19 mouse cellular contexts compared by ENCODE assay signal in the genomic region with DNA sequence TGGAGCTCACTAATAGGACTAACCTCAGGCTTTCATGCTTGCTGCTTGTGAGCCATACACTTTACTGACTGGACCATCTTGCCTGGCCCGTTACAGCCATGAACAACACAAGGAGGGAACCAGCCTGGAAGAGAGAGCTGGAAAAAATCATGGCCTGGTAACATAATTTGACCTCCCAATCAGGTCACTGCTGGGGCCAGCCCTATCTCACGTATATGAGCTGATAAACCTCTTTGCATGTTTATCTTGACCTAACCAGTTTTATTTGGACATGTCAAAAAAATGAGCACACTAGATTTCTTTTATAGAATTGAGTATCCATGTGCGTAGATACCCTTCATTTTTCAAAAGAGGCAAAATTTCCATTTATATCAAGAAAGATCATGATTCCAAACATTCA.
DNase-seq lines count a peak whose midpoint lies in the region; ATAC-seq and TF ChIP-seq lines count a peak whose summit lies in the region.
"Had no signal": no experiment of that assay in that cellular context is flagged by ENCODE, and none has a peak within 500 bp of the region (broad histone marks: within the 10 kb centered on the region; RNA-seq: fewer than 3 reads in every experiment).

No protein-coding gene starts in this region.

- H3K27ac ChIP-seq in midbrain, embryonic 12.5 days (replicated peaks): 0 out of 2 replicates have a peak overlapping the region, but pooled peaks have one; percentile 8
- H3K27ac ChIP-seq in midbrain, embryonic 16.5 days (ENCODE audit: low read length): no peak overlapping the region
- H3K27ac ChIP-seq in stomach, embryonic 15.5 days: no peak overlapping the region
- H3K27ac ChIP-seq in stomach, postnatal 0 days (replicated peaks): no peak overlapping the region
- H3K27ac ChIP-seq: embryonic facial prominence, embryonic 13.5 days; embryonic facial prominence, embryonic 15.5 days; forebrain, embryonic 12.5 days had no signal

- TF ChIP-seq CTCF in stomach, postnatal 0 days (IDR thresholded peaks at IDR 0.05; ENCODE audit: low read depth): no peak

- H3K9me3 ChIP-seq in midbrain, embryonic 12.5 days: no peaks in the 10 kb centered on the region
- H3K9me3 ChIP-seq in midbrain, embryonic 16.5 days (replicated peaks; ENCODE audit: control insufficient read depth, low read length, poor library complexity, severe bottlenecking): no peaks in the 10 kb centered on the region
- H3K9me3 ChIP-seq in stomach, embryonic 15.5 days: no peaks in the 10 kb centered on the region
- no peaks in the 10 kb centered on the region for H3K9me3 ChIP-seq in stomach, postnatal 0 days (ENCODE audit: control insufficient read depth, low read length)
- H3K9me3 ChIP-seq: embryonic facial prominence, embryonic 13.5 days; embryonic facial prominence, embryonic 15.5 days; forebrain, embryonic 10.5 days; forebrain, embryonic 12.5 days had no signal

- DNase-seq in stomach, postnatal 0 days (ENCODE audit: low spot score): peak; percentile 41
- DNase-seq in urinary bladder, adult 2 months (ENCODE audit: low spot score): no peak
- no peak for DNase-seq in cerebellum, adult 8-10 months
- DNase-seq: adrenal gland, adult 2 months; adrenal gland, postnatal 10 days; adrenal gland, postnatal 36 days; cerebellum, adult 11-12 months; cerebellum, adult 2 months; cerebellum, adult 9-11 months; cerebellum, postnatal 14 days; cerebellum, postnatal 36 days had no signal

- H3K4me2 ChIP-seq in midbrain, embryonic 12.5 days (replicated peaks): no peak overlapping the region
- no peak overlapping the region for H3K4me2 ChIP-seq in midbrain, embryonic 16.5 days (ENCODE audit: low read length)
- H3K4me2 ChIP-seq in stomach, embryonic 15.5 days: no peak overlapping the region
- H3K4me2 ChIP-seq in stomach, postnatal 0 days (replicated peaks; ENCODE audit: low read depth): no peak overlapping the region
- H3K4me2 ChIP-seq: embryonic facial prominence, embryonic 13.5 days; embryonic facial prominence, embryonic 15.5 days; forebrain, embryonic 12.5 days had no signal

- ATAC-seq in midbrain, embryonic 12.5 days (ENCODE audit: low FRiP score, low read depth): no peak
- no peak for ATAC-seq in midbrain, embryonic 16.5 days
- ATAC-seq in stomach, embryonic 15.5 days (ENCODE audit: insufficient read depth, low FRiP score, low read depth): peak; percentile 73
- ATAC-seq in stomach, postnatal 0 days (ENCODE audit: low FRiP score, low TSS enrichment): peak; percentile 77

- no peak for TF ChIP-seq EP300 in stomach, postnatal 0 days (optimal IDR thresholded peaks at IDR 0.05)

- 74% methylated on average over 3 of the region's 3 CpGs for WGBS in midbrain, embryonic 12.5 days
- 72% methylated on average over 3 of the region's 3 CpGs for WGBS in midbrain, embryonic 16.5 days
- WGBS in stomach, embryonic 15.5 days: 49% methylated on average over 3 of the region's 3 CpGs
- 40% methylated on average over 3 of the region's 3 CpGs for WGBS in stomach, postnatal 0 days

- H3K27me3 ChIP-seq in midbrain, embryonic 12.5 days: no peaks in the 10 kb centered on the region
- no peaks in the 10 kb centered on the region for H3K27me3 ChIP-seq in midbrain, embryonic 16.5 days (ENCODE audit: control insufficient read depth, insufficient read depth, low read depth, low read length)
- no peaks in the 10 kb centered on the region for H3K27me3 ChIP-seq in stomach, embryonic 15.5 days (replicated peaks)
- H3K27me3 ChIP-seq in stomach, postnatal 0 days (ENCODE audit: control insufficient read depth, insufficient read depth, low read length): no peaks in the 10 kb centered on the region
- H3K27me3 ChIP-seq: embryonic facial prominence, embryonic 13.5 days; embryonic facial prominence, embryonic 15.5 days; forebrain, embryonic 12.5 days had no signal

- no peak overlapping the region for H3K9ac ChIP-seq in midbrain, embryonic 12.5 days (replicated peaks)
- H3K9ac ChIP-seq in midbrain, embryonic 16.5 days (ENCODE audit: low read depth, low read length): no peak overlapping the region
- H3K9ac ChIP-seq in stomach, embryonic 15.5 days: no peak overlapping the region
- no peak overlapping the region for H3K9ac ChIP-seq in stomach, postnatal 0 days (ENCODE audit: low read length)
- H3K9ac ChIP-seq: embryonic facial prominence, embryonic 13.5 days; embryonic facial prominence, embryonic 15.5 days; forebrain, embryonic 12.5 days had no signal

- H3K4me1 ChIP-seq in midbrain, embryonic 12.5 days: 0 out of 2 replicates have a peak, but pooled peaks cover 5% of the 10 kb centered on the region
- H3K4me1 ChIP-seq in midbrain, embryonic 16.5 days (ENCODE audit: control insufficient read depth, insufficient read depth, low read length): 0 out of 2 replicates have a peak, but pooled peaks cover 2% of the 10 kb centered on the region
- H3K4me1 ChIP-seq in stomach, embryonic 15.5 days: no peaks in the 10 kb centered on the region
- H3K4me1 ChIP-seq in stomach, postnatal 0 days (replicated peaks; ENCODE audit: control insufficient read depth, insufficient read depth): no peaks in the 10 kb centered on the region
- H3K4me1 ChIP-seq: embryonic facial prominence, embryonic 15.5 days had no signal

- H3K36me3 ChIP-seq in midbrain, embryonic 12.5 days: no peaks in the 10 kb centered on the region
- no peaks in the 10 kb centered on the region for H3K36me3 ChIP-seq in midbrain, embryonic 16.5 days (ENCODE audit: control insufficient read depth, insufficient read depth, low read length)
- H3K36me3 ChIP-seq in stomach, embryonic 15.5 days: no peaks in the 10 kb centered on the region
- H3K36me3 ChIP-seq in stomach, postnatal 0 days (ENCODE audit: control insufficient read depth, insufficient read depth, low read length): no peaks in the 10 kb centered on the region
- H3K36me3 ChIP-seq: embryonic facial prominence, embryonic 13.5 days; embryonic facial prominence, embryonic 15.5 days; forebrain, embryonic 10.5 days; forebrain, embryonic 12.5 days had no signal

- H3K4me3 ChIP-seq in midbrain, embryonic 12.5 days: no peak overlapping the region
- no peak overlapping the region for H3K4me3 ChIP-seq in midbrain, embryonic 16.5 days (ENCODE audit: low read depth, low read length)
- H3K4me3 ChIP-seq in stomach, embryonic 15.5 days (replicated peaks): no peak overlapping the region
- H3K4me3 ChIP-seq in stomach, postnatal 0 days (ENCODE audit: low read depth, low read length): no peak overlapping the region
- H3K4me3 ChIP-seq: embryonic facial prominence, embryonic 13.5 days; embryonic facial prominence, embryonic 15.5 days; erythroblast, embryonic 14.5 days; forebrain, embryonic 10.5 days; forebrain, embryonic 12.5 days had no signal

Comparison
In these comparisons a context has a peak if more than half of its experiments do, and no peak if none do; other contexts are left out.
1. ATAC-seq: peak in stomach, embryonic 15.5 days (single experiment) and stomach, postnatal 0 days (single experiment); none in midbrain, embryonic 12.5 days (single experiment) and midbrain, embryonic 16.5 days (single experiment).